Mouse (Mus musculus): Measurements from ENCODE around the gene Zdhhc23. TPM values are rescaled to one million over a fixed set of nuclear protein-coding genes. Genes with fewer than 3 reads are reported as not detected.

Gene Zdhhc23
- total RNA-seq, 1 experiment: 3.3 TPM

DNA sequence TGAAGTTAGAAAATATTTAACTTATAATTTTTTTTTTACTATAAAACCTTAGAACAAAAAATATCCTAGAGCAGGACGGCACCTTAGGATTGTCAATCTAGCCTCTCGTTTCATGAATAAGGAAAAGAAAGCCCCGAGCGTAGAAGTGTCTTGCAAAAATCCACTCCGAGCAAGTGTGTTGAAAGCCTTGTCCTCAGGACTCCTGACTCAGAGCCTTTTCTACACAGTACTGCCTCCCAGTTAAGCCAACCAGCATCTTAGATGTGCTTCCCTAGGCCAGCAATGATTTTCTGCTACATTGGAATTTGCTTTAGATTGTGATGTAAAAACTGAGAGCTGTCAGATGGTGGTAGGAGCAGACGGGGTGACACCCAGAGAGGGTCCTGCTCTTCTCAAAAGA is 46.5 kb downstream of the Zdhhc23 start:
- TF ChIP-seq ZNF384 (IDR thresholded peaks at IDR 0.05; ENCODE audit: low read depth, low read length): no peak
- TF ChIP-seq CHD2 (IDR thresholded peaks at IDR 0.05; ENCODE audit: low read depth, low read length): no peak
- no peak for TF ChIP-seq HCFC1 (IDR thresholded peaks at IDR 0.05; ENCODE audit: borderline replicate concordance, insufficient read depth, low read length)
- TF ChIP-seq MAFK (IDR thresholded peaks at IDR 0.05; ENCODE audit: insufficient read depth, low read depth, low read length): no peak
- TF ChIP-seq ZC3H11A (IDR thresholded peaks at IDR 0.05; ENCODE audit: borderline replicate concordance, low read depth, low read length): no peak
- Histone ChIP-seq H3K9ac (ENCODE audit: insufficient read depth, low read depth, low read length, poor library complexity, severe bottlenecking) (no peak overlapping the region), H3K27ac (ENCODE audit: insufficient read depth, low read depth, low read length, poor library complexity, severe bottlenecking) (no peak overlapping the region), H3K4me3 (ENCODE audit: insufficient read depth in 1 of 2, low read depth in 1 of 2, low read length in 2 of 2, poor library complexity in 1 of 2, severe bottlenecking in 1 of 2) (no peak overlapping the region), H3K9me3 (ENCODE audit: control insufficient read depth, insufficient read depth, low read depth, low read length) (no peaks in the 10 kb centered on the region), H3K4me1 (ENCODE audit: control insufficient read depth in 2 of 2, insufficient read depth in 2 of 2, low read length in 2 of 2, poor library complexity in 1 of 2) (no peaks in the 10 kb centered on the region), H3K36me3 (ENCODE audit: control insufficient read depth, insufficient read depth, low read length, poor library complexity, severe bottlenecking) (no peaks in the 10 kb centered on the region)
- no peak for DNase-seq (ENCODE audit: low read depth, low spot score)
- in situ Hi-C loops (cut with MboI; ENCODE audit: low sequenced_read_pairs in 2 of 2, unreplicated experiment in 2 of 2): no loop called here

DNA sequence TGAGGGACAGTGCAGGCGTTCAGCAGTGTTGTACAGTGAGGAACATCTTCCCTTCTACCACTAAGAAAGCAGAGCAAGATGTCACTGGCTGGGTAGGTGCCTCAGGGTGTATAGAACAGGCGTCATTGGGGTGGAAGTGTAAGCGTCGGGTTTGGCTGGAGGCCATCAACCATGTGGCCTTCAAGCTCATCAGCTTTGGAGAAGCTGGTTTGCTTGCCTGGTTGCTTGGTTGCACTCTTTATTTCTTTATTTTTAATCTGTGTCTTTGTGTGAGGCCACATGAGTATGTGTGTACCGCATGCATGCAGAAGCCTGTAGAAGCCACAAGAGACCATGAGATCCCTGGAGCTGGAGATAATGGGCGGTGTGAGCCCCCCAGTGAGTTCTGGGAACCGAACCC is 47.3 kb downstream of the Zdhhc23 start:
- H3K36me3 ChIP-seq (ENCODE audit: control insufficient read depth, insufficient read depth, low read length, poor library complexity, severe bottlenecking): no peaks in the 10 kb centered on the region
- no peak for DNase-seq (ENCODE audit: low read depth, low spot score)
- H3K4me3 ChIP-seq (ENCODE audit: insufficient read depth in 1 of 2, low read depth in 1 of 2, low read length in 2 of 2, poor library complexity in 1 of 2, severe bottlenecking in 1 of 2): no peak overlapping the region
- H3K9ac ChIP-seq (ENCODE audit: insufficient read depth, low read depth, low read length, poor library complexity, severe bottlenecking): no peak overlapping the region
- H3K4me1 ChIP-seq (ENCODE audit: control insufficient read depth in 2 of 2, insufficient read depth in 2 of 2, low read length in 2 of 2, poor library complexity in 1 of 2): no peaks in the 10 kb centered on the region
- H3K9me3 ChIP-seq (ENCODE audit: control insufficient read depth, insufficient read depth, low read depth, low read length): no peaks in the 10 kb centered on the region
- no peak overlapping the region for H3K27ac ChIP-seq (ENCODE audit: insufficient read depth, low read depth, low read length, poor library complexity, severe bottlenecking)
- no peak for TF ChIP-seq HCFC1 (IDR thresholded peaks at IDR 0.05; ENCODE audit: borderline replicate concordance, insufficient read depth, low read length)
- TF ChIP-seq CHD2 (IDR thresholded peaks at IDR 0.05; ENCODE audit: low read depth, low read length): no peak
- no peak for TF ChIP-seq ZNF384 (IDR thresholded peaks at IDR 0.05; ENCODE audit: low read depth, low read length)
- TF ChIP-seq MAFK (IDR thresholded peaks at IDR 0.05; ENCODE audit: insufficient read depth, low read depth, low read length): no peak
- no peak for TF ChIP-seq ZC3H11A (IDR thresholded peaks at IDR 0.05; ENCODE audit: borderline replicate concordance, low read depth, low read length)
- in situ Hi-C loops (cut with MboI; ENCODE audit: low sequenced_read_pairs in 2 of 2, unreplicated experiment in 2 of 2): no loop called here

DNA sequence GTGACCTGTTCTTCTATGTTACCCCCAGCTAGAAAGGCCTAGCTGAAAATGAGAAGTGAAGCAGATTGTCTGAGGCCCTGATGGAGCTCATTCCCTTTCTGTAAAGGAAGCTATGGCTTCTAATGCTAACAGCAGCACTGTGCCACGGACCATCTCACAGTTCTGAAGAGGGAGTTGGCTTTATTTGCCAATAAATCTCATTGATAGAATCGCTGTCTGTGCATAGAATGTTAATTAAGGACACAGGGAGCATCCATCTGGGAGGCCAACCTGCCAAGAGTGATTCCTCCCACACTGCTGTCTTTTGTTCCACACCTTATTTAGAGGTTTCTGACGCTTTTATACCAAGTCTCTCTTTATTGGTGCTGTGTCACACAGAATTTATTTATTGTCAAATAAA is 48.1 kb downstream of the Zdhhc23 start:
- no peak overlapping the region for H3K9ac ChIP-seq (ENCODE audit: insufficient read depth, low read depth, low read length, poor library complexity, severe bottlenecking)
- no peak for DNase-seq (ENCODE audit: low read depth, low spot score)
- in situ Hi-C loops (cut with MboI; ENCODE audit: low sequenced_read_pairs in 2 of 2, unreplicated experiment in 2 of 2): no loop called here

DNA sequence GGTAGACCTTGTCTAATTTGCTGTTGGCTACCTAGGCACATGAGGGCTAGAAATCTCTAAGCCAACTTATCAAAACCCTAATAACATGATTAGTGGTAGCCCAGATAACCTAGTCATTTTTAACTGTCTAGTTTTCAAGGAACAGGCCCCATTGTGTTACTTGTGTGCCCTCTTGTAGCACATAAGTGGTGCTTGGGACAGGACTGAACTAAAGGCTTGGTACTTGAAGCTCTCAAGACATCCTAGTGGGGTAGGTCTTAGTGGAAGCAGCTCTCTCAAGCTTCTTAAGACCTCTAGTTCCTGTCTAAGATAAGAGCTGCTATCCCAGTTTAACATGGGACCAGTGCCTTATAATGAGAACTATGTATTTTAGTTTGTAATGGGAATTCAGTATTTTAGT is 49.0 kb downstream of the Zdhhc23 start:
- in situ Hi-C loops (cut with MboI; ENCODE audit: low sequenced_read_pairs in 2 of 2, unreplicated experiment in 2 of 2): no loop called here
- DNase-seq (ENCODE audit: low read depth, low spot score): no peak
- no peak for TF ChIP-seq ZNF384 (IDR thresholded peaks at IDR 0.05; ENCODE audit: low read depth, low read length)
- TF ChIP-seq HCFC1 (IDR thresholded peaks at IDR 0.05; ENCODE audit: borderline replicate concordance, insufficient read depth, low read length): no peak
- no peak for TF ChIP-seq CHD2 (IDR thresholded peaks at IDR 0.05; ENCODE audit: low read depth, low read length)
- no peak for TF ChIP-seq ZC3H11A (IDR thresholded peaks at IDR 0.05; ENCODE audit: borderline replicate concordance, low read depth, low read length)
- no peak for TF ChIP-seq MAFK (IDR thresholded peaks at IDR 0.05; ENCODE audit: insufficient read depth, low read depth, low read length)

More for the DNA sequence above, 48.1 kb downstream of the Zdhhc23 start:
- TF ChIP-seq ZNF384 (IDR thresholded peaks at IDR 0.05; ENCODE audit: low read depth, low read length) (no peak), CHD2 (IDR thresholded peaks at IDR 0.05; ENCODE audit: low read depth, low read length) (no peak), ZC3H11A (IDR thresholded peaks at IDR 0.05; ENCODE audit: borderline replicate concordance, low read depth, low read length) (no peak), MAFK (IDR thresholded peaks at IDR 0.05; ENCODE audit: insufficient read depth, low read depth, low read length) (no peak), HCFC1 (IDR thresholded peaks at IDR 0.05; ENCODE audit: borderline replicate concordance, insufficient read depth, low read length) (no peak)
- Histone ChIP-seq H3K4me3 (ENCODE audit: insufficient read depth in 1 of 2, low read depth in 1 of 2, low read length in 2 of 2, poor library complexity in 1 of 2, severe bottlenecking in 1 of 2) (no peak overlapping the region), H3K4me1 (ENCODE audit: control insufficient read depth in 2 of 2, insufficient read depth in 2 of 2, low read length in 2 of 2, poor library complexity in 1 of 2) (peaks cover 0 to 6% of the 10 kb centered on the region in 2 experiments; a peak in 1 of 4 replicates), H3K36me3 (ENCODE audit: control insufficient read depth, insufficient read depth, low read length, poor library complexity, severe bottlenecking) (no peaks in the 10 kb centered on the region), H3K9me3 (ENCODE audit: control insufficient read depth, insufficient read depth, low read depth, low read length) (no peaks in the 10 kb centered on the region), H3K27ac (ENCODE audit: insufficient read depth, low read depth, low read length, poor library complexity, severe bottlenecking) (no peak overlapping the region)

More for the DNA sequence above, 49.0 kb downstream of the Zdhhc23 start:
- Histone ChIP-seq H3K9ac (ENCODE audit: insufficient read depth, low read depth, low read length, poor library complexity, severe bottlenecking) (no peak overlapping the region), H3K4me1 (ENCODE audit: control insufficient read depth in 2 of 2, insufficient read depth in 2 of 2, low read length in 2 of 2, poor library complexity in 1 of 2) (peaks cover 0 to 6% of the 10 kb centered on the region in 2 experiments; a peak in 1 of 4 replicates), H3K9me3 (ENCODE audit: control insufficient read depth, insufficient read depth, low read depth, low read length) (no peaks in the 10 kb centered on the region), H3K36me3 (ENCODE audit: control insufficient read depth, insufficient read depth, low read length, poor library complexity, severe bottlenecking) (no peaks in the 10 kb centered on the region), H3K4me3 (ENCODE audit: insufficient read depth in 1 of 2, low read depth in 1 of 2, low read length in 2 of 2, poor library complexity in 1 of 2, severe bottlenecking in 1 of 2) (no peak overlapping the region), H3K27ac (ENCODE audit: insufficient read depth, low read depth, low read length, poor library complexity, severe bottlenecking) (no peak overlapping the region)

Measured in ES-E14 (cell line).